Mouse (Mus musculus) embryonic facial prominence, embryonic 13.5 days (tissue): ENCODE results near the gene Camta1. TPM values are rescaled to one million over a fixed set of nuclear protein-coding genes. Genes with fewer than 3 reads are reported as not detected.
A peak's percentile ranks its signal among the peaks of the same experiment; 100 is the strongest.

Source experiments
- ATAC-seq: fragments of 200-750 bp; cut with Nextera tagmentation; 2 replicates; pipeline ENCODE4 v1.8.0; 2017; ENCODE audit warnings: low read depth; ENCODE audit not compliant: insufficient number of reproducible peaks, insufficient read depth, low FRiP score, low TSS enrichment
- H3K27ac ChIP-seq: fragments of 300-500 bp; sonication (generic); 2 replicates; pipeline ENCODE4 v1.5.1; 2015; ENCODE audit warnings: moderate library complexity, mild to moderate bottlenecking, inconsistent platforms
- H3K27me3 ChIP-seq: fragments of 300-500 bp; sonication (generic); 2 replicates; pipeline ENCODE4 v1.6.1; 2015; ENCODE audit warnings: mild to moderate bottlenecking, inconsistent platforms
- H3K36me3 ChIP-seq: fragments of 300-500 bp; sonication (generic); 2 replicates; pipeline ENCODE4 v1.6.1; 2015; ENCODE audit warnings: mild to moderate bottlenecking, inconsistent platforms
- H3K4me1 ChIP-seq: fragments of 300-500 bp; sonication (generic); 2 replicates; pipeline ENCODE4 v1.6.1; 2015; ENCODE audit warnings: inconsistent platforms
- H3K4me2 ChIP-seq: fragments of 300-500 bp; sonication (generic); 2 replicates; pipeline ENCODE4 v1.6.1; 2015; ENCODE audit warnings: moderate library complexity, mild to moderate bottlenecking, inconsistent platforms
- H3K4me3 ChIP-seq: fragments of 300-500 bp; sonication (generic); 2 replicates; pipeline ENCODE4 v1.5.1; 2015; ENCODE audit warnings: mild to moderate bottlenecking, inconsistent platforms
- H3K9ac ChIP-seq: fragments of 300-500 bp; sonication (generic); 2 replicates; pipeline ENCODE4 v1.6.1; 2015; ENCODE audit warnings: mild to moderate bottlenecking, inconsistent platforms
- H3K9me3 ChIP-seq: fragments of 300-500 bp; sonication (generic); 2 replicates; pipeline ENCODE4 v1.6.1; 2016; ENCODE audit warnings: inconsistent platforms
- WGBS: fragments of 180-500 bp; shearing (Covaris S2); methylation state at CpG from one replicate; pipeline ENCODE4 v1.1.7; 2015; ENCODE audit warnings: mixed read lengths; 5-methylcytosine and 5-hydroxymethylcytosine counted together
- polyA plus RNA-seq: library from polyadenylated mRNA; unstranded; fragments of >200 nt; fragmentation: Nextera tagmentation; extraction: Ambion mirVana; gene quantifications from 2 replicates; pipeline ENCODE4 v1.2.1, GENCODE M21; 2015

Camta1 gene
- polyA plus RNA-seq: 96.2 and 106 TPM in 2 replicates

DNA sequence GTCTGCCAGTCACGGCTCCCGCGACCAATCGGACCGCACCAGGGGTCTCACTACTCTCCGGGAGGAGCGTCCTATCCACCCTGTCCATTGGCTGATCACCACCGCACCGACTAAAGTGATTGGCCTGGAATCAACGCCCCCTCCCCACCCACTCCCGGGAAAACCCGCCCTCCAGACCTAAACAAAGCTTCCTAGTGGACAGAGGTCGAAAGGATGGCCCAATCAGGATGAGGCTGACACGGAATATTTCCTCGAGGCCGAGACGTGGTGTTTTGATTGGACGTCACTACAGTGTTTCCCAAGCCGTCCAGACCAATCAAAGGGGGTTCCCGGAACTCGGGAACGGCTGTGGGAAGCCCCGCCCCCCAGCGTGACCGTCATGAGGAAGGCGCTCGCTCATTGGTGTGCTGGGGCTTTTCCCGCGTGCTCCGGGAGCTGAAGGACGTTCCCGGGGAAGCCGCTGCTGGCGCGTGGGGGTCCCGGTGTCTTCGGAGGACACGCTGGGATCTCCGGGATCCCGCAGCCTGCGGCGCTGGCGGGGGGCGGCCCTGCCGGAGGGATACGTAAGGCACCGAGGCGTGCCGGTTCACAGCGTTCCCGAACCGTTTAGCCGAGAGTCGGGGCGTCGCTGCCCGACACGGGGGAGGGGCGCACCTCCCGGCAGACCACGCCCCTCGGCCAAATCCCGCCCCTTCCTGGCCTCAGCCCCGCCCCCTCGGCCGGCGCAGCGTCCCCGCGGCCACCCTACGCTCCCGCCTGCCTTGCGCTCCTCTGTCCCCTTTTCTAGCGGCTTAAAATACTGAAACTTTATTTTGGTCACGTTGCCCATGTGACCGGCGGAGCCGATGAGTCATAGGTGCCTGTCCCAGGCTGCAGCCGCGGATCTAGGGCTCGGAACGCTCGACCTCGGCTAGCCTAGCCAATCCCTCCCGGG is at the start of gene Camta1:
TSS of gene Camta1 (minus strand) at position 71 of the 934 bp plus-strand sequence.
- Histone ChIP-seq H3K27me3 (no peaks in the 10 kb centered on the region), H3K4me2 (peak within 1 kb of the TSS; percentile 90), H3K4me3 (peak within 1 kb of the TSS; percentile 80), H3K9me3 (no peaks in the 10 kb centered on the region), H3K4me1 (peaks cover 28% of the 10 kb centered on the region), H3K9ac (peak within 1 kb of the TSS; percentile 83), H3K27ac (peak within 1 kb of the TSS; percentile 90), H3K36me3 (no peaks in the 10 kb centered on the region)
- WGBS: under 1% methylated on average over 85 of the region's 85 CpGs
- ATAC-seq: peak; percentile 98

DNA sequence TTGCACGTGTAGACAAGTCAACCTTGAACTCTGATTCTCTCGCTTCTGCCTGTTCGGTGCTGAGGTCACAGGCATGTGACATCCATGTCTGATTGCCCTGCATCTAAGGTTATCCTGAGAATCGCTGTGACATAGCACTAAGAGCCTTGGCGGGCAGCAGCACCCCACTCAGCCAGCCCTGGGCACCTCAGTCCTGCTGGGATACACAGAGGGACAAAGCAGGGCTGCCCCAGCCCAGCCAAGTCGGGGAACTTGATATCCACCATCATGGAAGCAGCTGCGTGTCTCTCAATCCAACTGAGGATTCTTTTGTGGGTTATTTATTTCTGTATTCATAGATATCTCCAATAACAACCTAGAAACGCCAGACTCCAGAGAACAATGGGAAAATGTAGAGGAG is 47.1 kb upstream of the Camta1 start:
- Histone ChIP-seq H3K36me3 (no peaks in the 10 kb centered on the region), H3K9ac (no peak overlapping the region), H3K4me2 (no peak overlapping the region), H3K4me1 (peaks cover 6% of the 10 kb centered on the region; the same call in 1 of the 2 replicates), H3K27ac (no peak overlapping the region), H3K4me3 (no peak overlapping the region), H3K9me3 (no peaks in the 10 kb centered on the region), H3K27me3 (peaks cover 19% of the 10 kb centered on the region)
- 63% methylated on average over 8 of the region's 8 CpGs for WGBS
- ATAC-seq: no peak

DNA sequence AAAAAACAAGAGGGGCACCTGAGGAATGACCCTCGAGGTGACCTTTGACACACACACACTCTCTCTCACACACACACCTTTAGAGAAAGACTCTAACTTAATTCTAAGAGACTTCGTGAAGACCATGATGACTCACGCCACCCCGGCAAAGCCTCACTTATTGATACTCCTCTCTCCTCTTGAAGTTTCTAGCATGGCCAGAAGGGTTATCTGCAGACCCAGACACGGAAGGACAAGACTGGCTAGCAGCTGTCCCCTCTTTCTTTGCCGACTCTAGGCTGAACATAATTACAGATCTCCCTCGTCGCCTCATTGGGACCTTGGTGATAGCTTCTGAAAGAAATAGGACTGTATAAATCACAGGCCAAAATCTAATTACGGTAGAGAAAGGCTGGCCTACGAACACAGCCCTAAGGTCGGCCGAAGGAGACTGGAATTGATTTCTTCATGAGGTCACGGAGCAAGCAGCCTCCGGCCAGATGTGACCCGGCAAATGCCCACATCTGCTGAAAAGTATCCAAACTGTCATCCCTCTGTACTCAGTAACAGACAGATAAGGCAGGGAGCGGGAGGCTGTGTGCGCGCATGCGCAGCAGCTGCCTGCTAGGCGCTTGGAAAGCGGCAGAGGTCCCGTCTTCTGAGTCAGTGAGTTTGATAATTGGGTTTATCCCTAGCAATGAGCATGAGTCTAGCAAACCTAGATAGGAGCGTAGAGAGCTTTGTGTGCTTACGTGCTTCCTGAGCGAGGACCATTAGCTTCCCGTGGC is 46.1 kb upstream of the Camta1 start:
- no peak overlapping the region for H3K27ac ChIP-seq
- 0 out of 2 replicates have a peak overlapping the region, but pooled peaks have one; percentile 1 for H3K9ac ChIP-seq
- H3K27me3 ChIP-seq: peaks cover 27% of the 10 kb centered on the region
- no peaks in the 10 kb centered on the region for H3K36me3 ChIP-seq
- peaks cover 6% of the 10 kb centered on the region; the same call in 1 of the 2 replicates for H3K4me1 ChIP-seq
- H3K9me3 ChIP-seq: no peaks in the 10 kb centered on the region
- peak overlapping the region; percentile 24 for H3K4me3 ChIP-seq
- ATAC-seq: no peak
- WGBS: 43% methylated on average over 26 of the region's 26 CpGs
- H3K4me2 ChIP-seq: peak overlapping the region; percentile 43

DNA sequence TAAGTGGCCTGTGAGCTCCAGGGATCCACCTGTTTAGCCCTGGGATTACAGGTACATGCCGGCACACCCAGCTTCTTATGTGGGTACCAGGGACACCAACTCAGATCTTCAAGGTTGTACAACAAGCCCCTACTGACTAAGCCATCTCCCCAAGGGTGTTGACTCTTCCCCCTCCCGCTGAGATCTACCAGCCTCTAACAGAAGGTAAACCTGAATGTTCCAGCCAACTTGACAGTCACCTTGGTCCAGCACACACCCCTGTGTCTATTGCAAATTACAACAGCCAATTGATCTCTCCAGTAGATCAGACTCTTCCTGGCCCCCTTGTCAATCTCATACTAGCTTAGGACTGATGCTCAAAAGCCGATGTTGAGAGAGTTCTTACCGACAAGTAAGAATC is 43.9 kb upstream of the Camta1 start:
- H3K4me1 ChIP-seq: peaks cover 6% of the 10 kb centered on the region; the same call in 1 of the 2 replicates
- H3K9ac ChIP-seq: no peak overlapping the region
- H3K27me3 ChIP-seq: peaks cover 28% of the 10 kb centered on the region
- H3K27ac ChIP-seq: no peak overlapping the region
- no peaks in the 10 kb centered on the region for H3K9me3 ChIP-seq
- WGBS: 82% methylated on average over 4 of the region's 4 CpGs
- no peak overlapping the region for H3K4me2 ChIP-seq
- no peak overlapping the region for H3K4me3 ChIP-seq
- H3K36me3 ChIP-seq: no peaks in the 10 kb centered on the region
- no peak for ATAC-seq

DNA sequence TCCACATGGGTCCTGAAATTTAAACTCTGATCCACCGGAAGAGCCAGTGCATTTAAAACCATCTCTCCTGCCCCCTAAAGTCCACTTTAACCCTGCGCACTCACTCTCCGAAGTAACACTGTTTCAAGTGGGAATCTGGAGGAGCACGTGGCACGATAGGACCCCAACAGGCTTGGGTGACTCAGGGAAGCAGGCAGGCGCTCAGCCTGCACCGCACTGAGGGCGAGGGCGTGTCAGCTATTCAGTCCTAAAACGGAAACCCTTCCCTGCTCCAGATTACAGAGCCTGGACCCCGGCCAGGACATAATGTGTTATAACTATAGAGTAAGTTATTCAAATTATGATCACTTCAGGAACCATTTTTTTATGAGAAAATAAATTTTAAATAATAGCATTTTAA is 42.4 kb upstream of the Camta1 start:
- Histone ChIP-seq H3K9ac (no peak overlapping the region), H3K36me3 (no peaks in the 10 kb centered on the region), H3K27ac (no peak overlapping the region), H3K9me3 (peaks cover 4% of the 10 kb centered on the region; the same call in 1 of the 2 replicates), H3K4me2 (no peak overlapping the region), H3K4me1 (peaks cover 6% of the 10 kb centered on the region; the same call in 1 of the 2 replicates), H3K4me3 (no peak overlapping the region), H3K27me3 (peaks cover 28% of the 10 kb centered on the region)
- WGBS: 44% methylated on average over 11 of the region's 11 CpGs
- ATAC-seq: no peak

DNA sequence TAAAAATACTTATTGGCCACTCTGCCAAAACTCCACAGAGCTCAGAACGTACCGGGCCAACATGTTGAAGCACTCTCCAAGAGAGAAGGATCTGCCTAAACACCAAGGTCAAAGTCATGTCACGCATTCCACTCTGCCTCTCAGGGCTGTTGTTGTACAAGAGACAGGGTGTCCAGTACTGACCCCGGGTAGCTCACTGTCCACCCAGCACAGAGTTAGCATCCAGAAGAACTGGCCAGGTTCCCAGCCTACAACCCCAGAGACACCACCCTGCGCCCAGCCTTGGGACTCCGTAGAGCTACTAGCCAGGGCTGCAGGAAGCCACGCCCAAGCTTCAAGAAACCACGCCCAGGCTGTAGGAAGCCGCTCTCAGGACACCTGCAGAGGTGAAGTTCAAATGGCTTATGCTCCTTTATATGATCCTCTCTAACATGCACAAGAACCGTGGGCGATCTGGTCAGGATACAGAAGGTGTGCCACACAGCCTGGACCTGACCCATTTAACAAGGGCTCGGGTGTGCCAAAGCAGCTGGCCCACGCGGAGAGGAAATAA is 41.1 kb upstream of the Camta1 start:
- Histone ChIP-seq H3K4me3 (no peak overlapping the region), H3K4me2 (no peak overlapping the region), H3K27ac (no peak overlapping the region), H3K4me1 (peaks cover 3% of the 10 kb centered on the region; the same call in 1 of the 2 replicates), H3K9me3 (peaks cover 4% of the 10 kb centered on the region; the same call in 1 of the 2 replicates), H3K36me3 (no peaks in the 10 kb centered on the region), H3K9ac (no peak overlapping the region), H3K27me3 (peaks cover 22% of the 10 kb centered on the region)
- no peak for ATAC-seq
- WGBS: 56% methylated on average over 14 of the region's 14 CpGs

DNA sequence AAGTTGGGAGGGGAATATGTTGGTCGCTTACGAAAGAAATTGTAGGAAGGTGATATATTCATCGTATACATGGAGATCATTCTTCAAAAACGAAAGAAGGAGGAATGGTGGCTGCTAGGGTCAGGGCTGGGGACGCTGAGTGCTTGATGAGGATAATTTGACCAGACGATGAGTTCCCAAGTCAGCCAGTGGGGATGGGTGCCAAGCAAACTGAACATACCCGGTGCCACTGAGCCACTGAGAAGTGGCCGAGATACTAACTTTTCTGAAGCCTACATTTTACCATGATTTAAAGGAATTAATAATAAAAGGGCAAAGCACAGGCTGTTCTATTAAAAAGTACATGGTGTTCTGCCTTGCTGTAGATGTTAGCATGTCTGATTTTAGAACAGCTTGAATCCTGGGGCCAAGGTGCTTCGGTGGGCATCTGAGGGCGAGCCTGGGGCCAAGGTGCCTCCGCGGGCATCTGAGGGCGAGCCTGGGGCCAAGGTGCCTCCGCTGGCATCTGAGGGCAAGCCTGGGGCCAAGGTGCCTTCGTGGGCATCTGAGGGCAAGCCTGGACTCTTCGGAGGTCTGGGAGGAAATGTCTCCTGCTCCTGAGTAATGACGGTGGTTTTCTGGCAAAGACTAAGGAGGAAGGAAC is 40.5 kb upstream of the Camta1 start:
- peaks cover 3% of the 10 kb centered on the region; the same call in 1 of the 2 replicates for H3K4me1 ChIP-seq
- H3K36me3 ChIP-seq: no peaks in the 10 kb centered on the region
- H3K4me3 ChIP-seq: no peak overlapping the region
- H3K9ac ChIP-seq: no peak overlapping the region
- H3K9me3 ChIP-seq: peaks cover 4% of the 10 kb centered on the region; the same call in 1 of the 2 replicates
- no peak overlapping the region for H3K4me2 ChIP-seq
- H3K27me3 ChIP-seq: peaks cover 16% of the 10 kb centered on the region
- no peak overlapping the region for H3K27ac ChIP-seq
- 83% methylated on average over 17 of the region's 17 CpGs for WGBS
- ATAC-seq: no peak

DNA sequence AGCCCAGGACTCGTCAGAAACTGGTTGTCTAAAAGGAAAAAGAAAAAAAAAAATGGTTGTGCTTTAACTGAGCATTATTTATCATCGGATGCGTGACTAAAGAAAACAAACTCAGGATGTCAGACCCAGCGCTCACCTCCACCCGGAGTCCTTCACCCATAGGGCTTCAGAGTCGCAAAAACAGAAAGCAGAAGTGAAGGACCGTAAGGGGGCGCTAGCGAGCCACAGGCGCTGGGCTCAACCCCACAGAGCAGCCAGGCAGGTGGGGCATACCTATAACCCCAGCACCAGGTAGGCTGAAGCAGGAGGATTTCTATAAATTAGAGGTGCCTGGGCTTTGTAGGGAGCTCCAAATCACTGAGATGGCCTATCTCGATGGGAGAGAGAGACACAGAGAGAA is 39.7 kb upstream of the Camta1 start:
- peaks cover 12% of the 10 kb centered on the region for H3K27me3 ChIP-seq
- H3K4me1 ChIP-seq: peaks cover 3% of the 10 kb centered on the region; the same call in 1 of the 2 replicates
- H3K27ac ChIP-seq: no peak overlapping the region
- H3K4me3 ChIP-seq: no peak overlapping the region
- peaks cover 4% of the 10 kb centered on the region; the same call in 1 of the 2 replicates for H3K9me3 ChIP-seq
- ATAC-seq: no peak
- H3K4me2 ChIP-seq: no peak overlapping the region
- no peak overlapping the region for H3K9ac ChIP-seq
- no peaks in the 10 kb centered on the region for H3K36me3 ChIP-seq
- 64% methylated on average over 11 of the region's 11 CpGs for WGBS

DNA sequence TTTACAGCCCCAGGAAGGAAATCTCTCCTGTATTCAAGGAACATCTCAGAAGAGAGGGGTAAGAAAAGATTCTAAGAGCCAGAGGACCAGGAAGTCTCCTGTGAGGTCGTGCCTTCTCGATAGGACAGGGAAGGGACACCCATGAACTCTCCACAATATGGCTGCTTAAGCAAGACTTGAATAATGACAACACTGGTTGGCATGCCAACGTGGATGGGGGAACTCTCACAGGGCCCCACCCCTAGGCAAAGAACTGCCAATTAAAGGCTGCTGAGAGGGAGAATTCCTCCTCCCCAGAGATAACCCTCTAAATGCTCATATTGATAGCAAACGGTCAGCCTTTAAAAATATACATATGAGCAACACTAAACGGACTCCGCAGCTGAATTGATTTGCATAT is 39.1 kb upstream of the Camta1 start:
- 80% methylated on average over 6 of the region's 6 CpGs for WGBS
- Histone ChIP-seq H3K9ac (no peak overlapping the region), H3K27ac (no peak overlapping the region), H3K4me2 (no peak overlapping the region), H3K4me3 (no peak overlapping the region), H3K36me3 (no peaks in the 10 kb centered on the region), H3K9me3 (peaks cover 6% of the 10 kb centered on the region), H3K4me1 (peaks cover 3% of the 10 kb centered on the region; the same call in 1 of the 2 replicates), H3K27me3 (peaks cover 11% of the 10 kb centered on the region)
- ATAC-seq: no peak

DNA sequence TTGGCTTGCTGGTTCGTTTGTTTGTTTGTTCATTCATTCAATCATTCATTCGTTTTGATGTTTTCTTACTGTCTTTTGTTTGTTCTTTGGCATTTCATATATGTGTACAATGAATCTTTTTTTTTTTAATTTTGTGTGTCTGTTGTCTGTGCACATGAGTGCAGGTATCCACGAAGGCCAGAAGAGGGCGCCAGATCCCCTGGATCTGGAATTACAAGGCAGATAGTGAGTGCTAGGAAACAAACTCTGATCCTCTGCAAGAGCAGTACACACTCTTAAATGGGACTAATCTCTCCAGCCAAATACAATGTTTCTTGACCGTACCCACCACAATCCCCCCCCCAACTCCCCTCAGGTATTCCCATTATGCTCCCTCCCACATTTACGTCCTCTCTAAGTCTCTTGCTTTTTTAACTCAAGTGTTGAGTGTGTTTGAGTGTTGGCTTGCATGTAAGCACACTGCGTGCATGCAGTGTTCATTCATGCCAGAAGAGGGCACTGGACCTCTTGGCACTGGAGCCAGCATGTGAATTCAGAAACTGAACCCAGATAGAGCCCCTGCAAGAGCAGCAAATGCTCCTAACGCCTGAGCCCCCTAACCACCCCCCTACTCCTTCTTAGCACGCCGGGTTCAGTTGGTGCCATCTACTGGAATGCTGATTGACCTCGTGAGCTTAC is 38.2 kb upstream of the Camta1 start:
- no peak for ATAC-seq
- H3K27me3 ChIP-seq: peaks cover 9% of the 10 kb centered on the region
- H3K36me3 ChIP-seq: no peaks in the 10 kb centered on the region
- no peak overlapping the region for H3K4me3 ChIP-seq
- no peak overlapping the region for H3K9ac ChIP-seq
- peaks cover 3% of the 10 kb centered on the region; the same call in 1 of the 2 replicates for H3K4me1 ChIP-seq
- 66% methylated on average over 11 of the region's 11 CpGs for WGBS
- H3K9me3 ChIP-seq: peaks cover 10% of the 10 kb centered on the region
- no peak overlapping the region for H3K27ac ChIP-seq
- no peak overlapping the region for H3K4me2 ChIP-seq
